In genomic region chr13:45970920-45971536, GRCm38 (mm10) we compare ENCODE assay signal across 11 mouse cellular contexts. TPM values are rescaled to one million over a fixed set of nuclear protein-coding genes. Genes with fewer than 3 reads are reported as not detected.
A peak's percentile ranks its signal among the peaks of the same experiment; 100 is the strongest.
DNase-seq lines count a peak whose midpoint lies in the region; ATAC-seq and TF ChIP-seq lines count a peak whose summit lies in the region.
"Had no signal": no experiment of that assay in that cellular context is flagged by ENCODE, and none has a peak within 500 bp of the region (broad histone marks: within the 10 kb centered on the region; RNA-seq: fewer than 3 reads in every experiment).

No protein-coding gene starts in this region.

- H3K4me2 ChIP-seq in hindbrain, embryonic 14.5 days (replicated peaks): no peak overlapping the region
- H3K4me2 ChIP-seq: forebrain, embryonic 13.5 days had no signal

- no peak for DNase-seq in layer of hippocampus, adult 2 months (ENCODE audit: low spot score in 2 of 2)
- no peak for DNase-seq in layer of hippocampus, postnatal 25 days (ENCODE audit: extremely low spot score in 1 of 2, low spot score in 1 of 2)
- DNase-seq in induced T-regulatory cell, adult 2 months (ENCODE audit: low read depth): peak; percentile 69
- no peak for DNase-seq in hindbrain, embryonic 14.5 days (ENCODE audit: low spot score)
- no peak for DNase-seq in layer of hippocampus, adult 8-10 months (ENCODE audit: low spot score in 2 of 2)
- DNase-seq: cerebellum, adult 18-20 months had no signal

- H3K27me3 ChIP-seq in small intestine, adult 2 months (ENCODE audit: control insufficient read depth, insufficient read depth, low read length): peaks cover 3% of the 10 kb centered on the region; the same call in 1 of the 2 replicates
- peaks cover 3% of the 10 kb centered on the region; the same call in 1 of the 2 replicates for H3K27me3 ChIP-seq in hindbrain, embryonic 14.5 days (ENCODE audit: control insufficient read depth, insufficient read depth, low read length)

- peak overlapping the region; percentile 24; the same call in 1 of the 2 replicates for H3K27ac ChIP-seq in layer of hippocampus, adult 2 months
- 0 out of 2 replicates have a peak overlapping the region, but pooled peaks have one; percentile 0 for H3K27ac ChIP-seq in small intestine, adult 2 months (ENCODE audit: insufficient read depth, low read depth, low read length)
- H3K27ac ChIP-seq in hindbrain, embryonic 14.5 days: no peak overlapping the region
- H3K27ac ChIP-seq: forebrain, embryonic 13.5 days; liver, embryonic 14.5 days had no signal

- peaks cover 4% of the 10 kb centered on the region; the same call in 1 of the 2 replicates for H3K4me1 ChIP-seq in small intestine, adult 2 months (ENCODE audit: control insufficient read depth, insufficient read depth, insufficient read length, low read length)
- peaks cover 16% of the 10 kb centered on the region for H3K4me1 ChIP-seq in hindbrain, embryonic 14.5 days (replicated peaks; ENCODE audit: control insufficient read depth, insufficient read depth, low read length)

- no peak overlapping the region for H3K9ac ChIP-seq in hindbrain, embryonic 14.5 days
- H3K9ac ChIP-seq: forebrain, embryonic 13.5 days; liver, embryonic 14.5 days had no signal

- no peak for TF ChIP-seq POLR2A in small intestine, adult 2 months (IDR thresholded peaks at IDR 0.05; ENCODE audit: low read depth, low read length)

- 18% methylated on average over 12 of the region's 12 CpGs for WGBS in small intestine, adult 2 months
- 62% methylated on average over 12 of the region's 12 CpGs for WGBS in hindbrain, embryonic 14.5 days

- H3K9me3 ChIP-seq in hindbrain, embryonic 14.5 days (ENCODE audit: control insufficient read depth, low read length): no peaks in the 10 kb centered on the region
- H3K9me3 ChIP-seq: forebrain, embryonic 13.5 days had no signal

- peak; percentile 50 for ATAC-seq in common myeloid progenitor, adult 5-6 weeks (replicated peaks; ENCODE audit: low read depth, poor library complexity, severe bottlenecking)
- ATAC-seq in hindbrain, embryonic 14.5 days (ENCODE audit: low FRiP score): no peak
- ATAC-seq: activated CD4-positive, CD25-positive, alpha-beta regulatory T cell, adult 4 months; forebrain, embryonic 13.5 days had no signal

- no peak for TF ChIP-seq CTCF in layer of hippocampus, adult 2 months (conservative IDR thresholded peaks at IDR 0.05)
- TF ChIP-seq CTCF in small intestine, adult 2 months (IDR thresholded peaks at IDR 0.05; ENCODE audit: extremely low read depth, insufficient read length, insufficient replicate concordance, low read depth, low read length): no peak

- H3K4me3 ChIP-seq in layer of hippocampus, adult 2 months: no peak overlapping the region; the same call in 1 of the 2 replicates
- H3K4me3 ChIP-seq in small intestine, adult 2 months (ENCODE audit: low read depth, low read length): no peak overlapping the region
- no peak overlapping the region for H3K4me3 ChIP-seq in hindbrain, embryonic 14.5 days (replicated peaks; ENCODE audit: low read length)
- H3K4me3 ChIP-seq: forebrain, embryonic 13.5 days had no signal

- H3K36me3 ChIP-seq in small intestine, adult 2 months (ENCODE audit: control insufficient read depth, insufficient read depth, low read length): no peaks in the 10 kb centered on the region
- H3K36me3 ChIP-seq in hindbrain, embryonic 14.5 days (replicated peaks; ENCODE audit: control insufficient read depth, insufficient read depth): no peaks in the 10 kb centered on the region

RNA-seq across cellular contexts. Expression of gene Atxn1, which starts 6.2 kb away (rescaled TPM):
- total RNA-seq in layer of hippocampus, adult 2 months (2021): 100 to 1,000 TPM; 128 to 131 TPM
- total RNA-seq in layer of hippocampus, postnatal 25 days (2021): 100 to 1,000 TPM; 112 to 115 TPM
- total RNA-seq in common myeloid progenitor, adult 5-6 weeks (2017): 6.9 and 9.0 TPM in 2 replicates
- 9.2 and 34.9 TPM in 2 replicates for polyA plus RNA-seq in small intestine, adult 2 months (2012; rRNA removed)
- polyA plus RNA-seq in hindbrain, embryonic 14.5 days (2014; fragmentation: Nextera tagmentation; extraction: Ambion mirVana): 5.4 and 8.1 TPM in 2 replicates
- total RNA-seq in layer of hippocampus, adult 8-10 months (2022): 100 to 1,000 TPM; 123 to 159 (median 132) TPM

Comparison
In these comparisons a context has a peak if more than half of its experiments do, and no peak if none do; other contexts are left out.
1. RNA of gene Atxn1, which starts 6.2 kb away (total RNA-seq): 123 to 159 TPM in layer of hippocampus, adult 8-10 months, 128 to 131 TPM in layer of hippocampus, adult 2 months and 112 to 115 TPM in layer of hippocampus, postnatal 25 days; 6.9 to 9.0 TPM in common myeloid progenitor, adult 5-6 weeks; every median in the first group is over 10 times any median in the second.